Mouse (Mus musculus) spleen, postnatal 36 days (tissue): ENCODE results near the gene Mab21l1.

Experiments used
- DNase-seq, 2 experiments: peaks; one replicate each; pipeline ENCODE4 v3.0.0; 2022; ENCODE audit warnings: low spot score in 2 of 2, mixed read lengths in 1 of 2

Mab21l1 gene

GRCm38 (mm10) chr3:55782056-55782687 lies at the start of gene Mab21l1:
TSS of gene Mab21l1 (plus strand) at chr3:55782510.
- no peak for DNase-seq

- no peak for DNase-seq
These were observed 48.6 kb upstream of the Mab21l1 start for GRCm38 (mm10) chr3:55733665-55734064.

- DNase-seq: no peak
These were observed 40.9 kb upstream of the Mab21l1 start for GRCm38 (mm10) chr3:55741428-55741827.

- no peak for DNase-seq
These were observed 40.1 kb upstream of the Mab21l1 start for GRCm38 (mm10) chr3:55742218-55742617.

GRCm38 (mm10) chr3:55742654-55743053 lies 39.7 kb upstream of the Mab21l1 start:
- no peak for DNase-seq

GRCm38 (mm10) chr3:55743885-55744284 lies 38.4 kb upstream of the Mab21l1 start:
- DNase-seq: no peak

- DNase-seq: no peak
These were observed 31.8 kb upstream of the Mab21l1 start for GRCm38 (mm10) chr3:55750445-55751065.

- no peak for DNase-seq
These were observed 30.9 kb upstream of the Mab21l1 start for GRCm38 (mm10) chr3:55751363-55751762.

GRCm38 (mm10) chr3:55752558-55752957 lies 29.8 kb upstream of the Mab21l1 start:
- no peak for DNase-seq

- DNase-seq: no peak
These were observed 28.4 kb upstream of the Mab21l1 start for GRCm38 (mm10) chr3:55753872-55754271.

- no peak for DNase-seq
These were observed 27.2 kb upstream of the Mab21l1 start for GRCm38 (mm10) chr3:55754981-55755608.

- no peak for DNase-seq
These were observed 26.3 kb upstream of the Mab21l1 start for GRCm38 (mm10) chr3:55755805-55756601.

GRCm38 (mm10) chr3:55756602-55757190 lies 25.6 kb upstream of the Mab21l1 start:
- DNase-seq: no peak

GRCm38 (mm10) chr3:55758297-55758696 lies 24.0 kb upstream of the Mab21l1 start:
- no peak for DNase-seq

GRCm38 (mm10) chr3:55763591-55763990 lies 18.7 kb upstream of the Mab21l1 start:
- DNase-seq: no peak

GRCm38 (mm10) chr3:55768654-55769053 lies 13.7 kb upstream of the Mab21l1 start:
- no peak for DNase-seq

GRCm38 (mm10) chr3:55769308-55769707 lies 13.0 kb upstream of the Mab21l1 start:
- no peak for DNase-seq

GRCm38 (mm10) chr3:55774203-55774602 lies 8.1 kb upstream of the Mab21l1 start:
- no peak for DNase-seq

- DNase-seq: no peak
These were observed 7.1 kb upstream of the Mab21l1 start for GRCm38 (mm10) chr3:55775245-55775644.

- no peak for DNase-seq
These were observed 6.6 kb upstream of the Mab21l1 start for GRCm38 (mm10) chr3:55775753-55776152.

GRCm38 (mm10) chr3:55777501-55777900 lies 4.8 kb upstream of the Mab21l1 start:
- no peak for DNase-seq
